Mouse (Mus musculus) liver, adult 2 months (tissue): Measurements from ENCODE around the gene Ctdspl.

ENCODE experiments used
- CTCF ChIP-seq: fragments of 200-500 bp; IDR thresholded peaks from 2 replicates; pipeline ENCODE4 v1.5.1; 2011; ENCODE audit warnings: low read depth, low read length, control low read depth
- POLR2A ChIP-seq: fragments of 200-500 bp; IDR thresholded peaks from 2 replicates; pipeline ENCODE4 v1.6.1; 2011; ENCODE audit warnings: low read length, control low read depth; ENCODE audit not compliant: insufficient read depth; ENCODE audit errors: extremely low read depth

DNA sequence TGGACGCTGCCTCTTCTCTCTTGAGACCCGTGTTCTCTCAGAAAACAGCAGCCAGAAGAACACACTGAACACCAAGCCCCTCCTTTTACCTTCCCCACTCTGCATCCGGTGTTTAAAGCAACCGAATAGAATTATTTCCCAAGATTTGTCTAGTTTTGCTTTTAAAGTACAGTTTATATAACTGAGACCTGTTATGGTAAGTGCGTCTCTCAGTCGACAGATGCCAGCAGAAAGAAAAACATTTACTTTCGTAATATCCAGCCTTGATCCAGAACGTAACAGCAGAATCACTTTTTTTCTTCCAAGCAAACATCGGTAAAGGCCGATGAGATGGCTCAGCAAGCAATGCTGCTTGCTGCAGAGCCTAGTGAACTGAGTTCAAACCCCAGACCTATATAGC is 81.0 kb downstream of the Ctdspl start:
- TF ChIP-seq CTCF (no peak), POLR2A (no peak)
